Comparison of ENCODE assay signal across 8 mouse cellular contexts in genomic region chr2:73463431-73464194, GRCm38 (mm10).
DNase-seq lines count a peak whose midpoint lies in the region; ATAC-seq and TF ChIP-seq lines count a peak whose summit lies in the region.

No protein-coding gene starts in this region.

- ATAC-seq in intestine, embryonic 14.5 days (replicated peaks; ENCODE audit: low FRiP score, low TSS enrichment, low read depth), result no peak
- no peak for ATAC-seq in intestine, postnatal 0 days
- ATAC-seq in common myeloid progenitor, adult 5-6 weeks (replicated peaks; ENCODE audit: low read depth, poor library complexity, severe bottlenecking), result peak; percentile 55
- no peak for ATAC-seq in hindbrain, embryonic 14.5 days (ENCODE audit: low FRiP score)
- no peak for ATAC-seq in erythroblast, adult 5-6 weeks (replicated peaks; ENCODE audit: low FRiP score, poor library complexity, severe bottlenecking)

- no peak overlapping the region for H3K9ac ChIP-seq in intestine, embryonic 14.5 days (ENCODE audit: low read length)
- H3K9ac ChIP-seq in intestine, postnatal 0 days (ENCODE audit: low read depth, low read length), result no peak overlapping the region
- H3K9ac ChIP-seq in hindbrain, embryonic 14.5 days, result no peak overlapping the region

- WGBS in intestine, embryonic 14.5 days, result 37% methylated on average over 7 of the region's 7 CpGs
- 47% methylated on average over 7 of the region's 7 CpGs for WGBS in intestine, postnatal 0 days
- 56% methylated on average over 7 of the region's 7 CpGs for WGBS in small intestine, adult 2 months
- WGBS in hindbrain, embryonic 14.5 days, result 79% methylated on average over 7 of the region's 7 CpGs
- 69% methylated on average over 7 of the region's 7 CpGs for whole genome bisulfite sequencing in forebrain, embryonic 10.5 days

- no peaks in the 10 kb centered on the region for H3K27me3 ChIP-seq in intestine, embryonic 14.5 days (replicated peaks; ENCODE audit: control insufficient read depth, insufficient read depth, low read length)
- no peaks in the 10 kb centered on the region for H3K27me3 ChIP-seq in intestine, postnatal 0 days (replicated peaks; ENCODE audit: control insufficient read depth, insufficient read depth, low read length)
- no peaks in the 10 kb centered on the region for H3K27me3 ChIP-seq in small intestine, adult 2 months (ENCODE audit: control insufficient read depth, insufficient read depth, low read length)
- H3K27me3 ChIP-seq in hindbrain, embryonic 14.5 days (ENCODE audit: control insufficient read depth, insufficient read depth, low read length), result no peaks in the 10 kb centered on the region
- no peaks in the 10 kb centered on the region for H3K27me3 ChIP-seq in forebrain, embryonic 10.5 days (ENCODE audit: poor library complexity, severe bottlenecking)

- no peak overlapping the region for H3K4me3 ChIP-seq in intestine, embryonic 14.5 days (ENCODE audit: low read depth, low read length)
- H3K4me3 ChIP-seq in intestine, postnatal 0 days (ENCODE audit: low read depth, low read length), result no peak overlapping the region
- H3K4me3 ChIP-seq in small intestine, adult 2 months (ENCODE audit: low read depth, low read length), result no peak overlapping the region
- no peak overlapping the region for H3K4me3 ChIP-seq in hindbrain, embryonic 14.5 days (replicated peaks; ENCODE audit: low read length)
- H3K4me3 ChIP-seq in forebrain, embryonic 10.5 days, result no peak overlapping the region

- no peak for TF ChIP-seq POLR2A in small intestine, adult 2 months (IDR thresholded peaks at IDR 0.05; ENCODE audit: low read depth, low read length)

- H3K4me1 ChIP-seq in intestine, embryonic 14.5 days (replicated peaks; ENCODE audit: control insufficient read depth, insufficient read depth, low read length), result peaks cover 11% of the 10 kb centered on the region; the same call in 1 of the 2 replicates
- no peaks in the 10 kb centered on the region for H3K4me1 ChIP-seq in intestine, postnatal 0 days (replicated peaks; ENCODE audit: control insufficient read depth, insufficient read depth, low read length)
- peaks cover 15% of the 10 kb centered on the region for H3K4me1 ChIP-seq in small intestine, adult 2 months (ENCODE audit: control insufficient read depth, insufficient read depth, insufficient read length, low read length)
- no peaks in the 10 kb centered on the region for H3K4me1 ChIP-seq in hindbrain, embryonic 14.5 days (replicated peaks; ENCODE audit: control insufficient read depth, insufficient read depth, low read length)
- 0 out of 2 replicates have a peak, but pooled peaks cover 3% of the 10 kb centered on the region for H3K4me1 ChIP-seq in forebrain, embryonic 10.5 days

- no peak for DNase-seq in intestine, embryonic 14.5 days (ENCODE audit: low spot score)
- peak; percentile 42 to 53 for DNase-seq in heart, postnatal 36 days
- no peak for DNase-seq in hindbrain, embryonic 14.5 days (ENCODE audit: low spot score)
- DNase-seq in forebrain, embryonic 10.5 days (ENCODE audit: extremely low spot score, low spot score), result no peak

- no peak overlapping the region for H3K4me2 ChIP-seq in intestine, embryonic 14.5 days (ENCODE audit: low read length)
- H3K4me2 ChIP-seq in intestine, postnatal 0 days (replicated peaks; ENCODE audit: low read depth), result no peak overlapping the region
- H3K4me2 ChIP-seq in hindbrain, embryonic 14.5 days (replicated peaks), result no peak overlapping the region

- peak overlapping the region; percentile 47 for H3K27ac ChIP-seq in intestine, embryonic 14.5 days (ENCODE audit: low read depth)
- H3K27ac ChIP-seq in intestine, postnatal 0 days (ENCODE audit: low read depth, low read length), result no peak overlapping the region
- peak overlapping the region; percentile 24 for H3K27ac ChIP-seq in small intestine, adult 2 months (ENCODE audit: insufficient read depth, low read depth, low read length)
- H3K27ac ChIP-seq in hindbrain, embryonic 14.5 days, result no peak overlapping the region
- no peak overlapping the region for H3K27ac ChIP-seq in forebrain, embryonic 10.5 days

- no peaks in the 10 kb centered on the region for H3K9me3 ChIP-seq in intestine, embryonic 14.5 days (ENCODE audit: control insufficient read depth, low read length)
- H3K9me3 ChIP-seq in intestine, postnatal 0 days (ENCODE audit: control insufficient read depth), result no peaks in the 10 kb centered on the region
- H3K9me3 ChIP-seq in hindbrain, embryonic 14.5 days (ENCODE audit: control insufficient read depth, low read length), result no peaks in the 10 kb centered on the region
- no peaks in the 10 kb centered on the region for H3K9me3 ChIP-seq in forebrain, embryonic 10.5 days

- H3K36me3 ChIP-seq in intestine, embryonic 14.5 days (ENCODE audit: control insufficient read depth, insufficient read depth, low read length), result no peaks in the 10 kb centered on the region
- H3K36me3 ChIP-seq in intestine, postnatal 0 days (ENCODE audit: control insufficient read depth, insufficient read depth), result no peaks in the 10 kb centered on the region
- H3K36me3 ChIP-seq in small intestine, adult 2 months (ENCODE audit: control insufficient read depth, insufficient read depth, low read length), result peaks cover 1% of the 10 kb centered on the region; the same call in 1 of the 2 replicates
- no peaks in the 10 kb centered on the region for H3K36me3 ChIP-seq in hindbrain, embryonic 14.5 days (replicated peaks; ENCODE audit: control insufficient read depth, insufficient read depth)
- H3K36me3 ChIP-seq in forebrain, embryonic 10.5 days (replicated peaks), result no peaks in the 10 kb centered on the region

- TF ChIP-seq CTCF in intestine, postnatal 0 days (IDR thresholded peaks at IDR 0.05; ENCODE audit: low read depth), result no peak
- no peak for TF ChIP-seq CTCF in small intestine, adult 2 months (IDR thresholded peaks at IDR 0.05; ENCODE audit: extremely low read depth, insufficient read length, insufficient replicate concordance, low read depth, low read length)

- intact Hi-C loops in heart, postnatal 36 days (cut with DNase I), result loop anchor here (2.0 kb wide), 1 partner anchor 65 kb away; the partner anchor contains the start of gene Wipf1

Comparison
In these comparisons a context has a peak if more than half of its experiments do, and no peak if none do; other contexts are left out.
1. H3K27ac ChIP-seq: peak in intestine, embryonic 14.5 days (single experiment) and small intestine, adult 2 months (single experiment); none in intestine, postnatal 0 days (single experiment), hindbrain, embryonic 14.5 days (single experiment) and forebrain, embryonic 10.5 days (single experiment).
2. DNase-seq: peak in heart, postnatal 36 days (2 of 2); none in intestine, embryonic 14.5 days (single experiment), hindbrain, embryonic 14.5 days (single experiment) and forebrain, embryonic 10.5 days (single experiment).